Mouse (Mus musculus) layer of hippocampus, postnatal 25 days (tissue): ENCODE data around the gene Mrtfb. TPM values are rescaled to one million over a fixed set of nuclear protein-coding genes. Genes with fewer than 3 reads are reported as not detected.
"Not testable (repeated sequence)": the region's sequence is repeated elsewhere in the genome, so short reads cannot be mapped to it uniquely, and the experiment has no call there.

Experiments
- DNase-seq, 2 experiments: peaks; one replicate each; pipeline ENCODE4 v3.0.0; 2022; ENCODE audit warnings: mixed read lengths in 2 of 2, low spot score in 1 of 2; ENCODE audit errors: extremely low spot score in 1 of 2
- total RNA-seq, 2 experiments: library from RNA; stranded (reverse); gene quantifications; 2 replicates each; pipeline ENCODE4 v1.2.3; 2021

Gene Mrtfb
- total RNA-seq, 2 experiments from 2014 or later: 149 to 161 TPM

- no peak for DNase-seq
Observed at GRCm38 (mm10) chr16:13269426-13269825, 13.1 kb downstream of the Mrtfb start.

- no peak for DNase-seq
Observed at GRCm38 (mm10) chr16:13276258-13276657, 20.0 kb downstream of the Mrtfb start.

- no peak for DNase-seq
Observed at GRCm38 (mm10) chr16:13276709-13277399, 20.6 kb downstream of the Mrtfb start.

- not testable (repeated sequence) for DNase-seq
Observed at GRCm38 (mm10) chr16:13286425-13286824, 30.1 kb downstream of the Mrtfb start.

GRCm38 (mm10) chr16:13297860-13298259 lies 41.6 kb downstream of the Mrtfb start:
- DNase-seq: no peak

GRCm38 (mm10) chr16:13298991-13299390 lies 42.7 kb downstream of the Mrtfb start:
- no peak for DNase-seq

- DNase-seq: no peak
Observed at GRCm38 (mm10) chr16:13306065-13306695, 49.9 kb downstream of the Mrtfb start.

GRCm38 (mm10) chr16:13310096-13310683 lies 53.9 kb downstream of the Mrtfb start:
- no peak for DNase-seq

GRCm38 (mm10) chr16:13311374-13311773 lies 55.1 kb downstream of the Mrtfb start:
- DNase-seq: no peak

GRCm38 (mm10) chr16:13313096-13313719 lies 56.9 kb downstream of the Mrtfb start:
- no peak for DNase-seq

GRCm38 (mm10) chr16:13323751-13324150 lies 67.5 kb downstream of the Mrtfb start:
- DNase-seq: no peak

- DNase-seq: no peak
Observed at GRCm38 (mm10) chr16:13326622-13327021, 70.3 kb downstream of the Mrtfb start.

GRCm38 (mm10) chr16:13328646-13329045 lies 72.4 kb downstream of the Mrtfb start:
- no peak for DNase-seq

GRCm38 (mm10) chr16:13329640-13330039 lies 73.4 kb downstream of the Mrtfb start:
- no peak for DNase-seq

- DNase-seq: no peak
Observed at GRCm38 (mm10) chr16:13330221-13330659, 74.0 kb downstream of the Mrtfb start.

GRCm38 (mm10) chr16:13331898-13332297 lies 75.6 kb downstream of the Mrtfb start:
- no peak for DNase-seq

GRCm38 (mm10) chr16:13332536-13332935 lies 76.3 kb downstream of the Mrtfb start:
- DNase-seq: no peak

GRCm38 (mm10) chr16:13333781-13334341 lies 77.6 kb downstream of the Mrtfb start:
- DNase-seq: no peak

- DNase-seq: no peak
Observed at GRCm38 (mm10) chr16:13336503-13337230, 80.4 kb downstream of the Mrtfb start.

- DNase-seq: no peak
Observed at GRCm38 (mm10) chr16:13338094-13338493, 81.8 kb downstream of the Mrtfb start.
